Mouse (Mus musculus): Measurements from ENCODE around the gene Usmg5.
"Not testable (repeated sequence)": the region's sequence is repeated elsewhere in the genome, so short reads cannot be mapped to it uniquely, and the experiment has no call there.

The Usmg5 gene

GRCm38 (mm10) chr19:47090550-47091156 lies at the start of gene Usmg5, which contains the start of gene Pdcd11:
Gene Usmg5 (minus strand): TSS chr19:47090647.
Gene Pdcd11 (plus strand): TSS chr19:47090768.
- DNase-seq, result peak; percentile 100

- DNase-seq, result not testable (repeated sequence)
Observed at GRCm38 (mm10) chr19:47139611-47140010, 49.2 kb upstream of the Usmg5 start.

GRCm38 (mm10) chr19:47137771-47138421 lies 47.4 kb upstream of the Usmg5 start, which contains the start of gene Calhm2:
Gene Calhm2 (minus strand): TSS chr19:47138294.
- DNase-seq, result peak; percentile 98

GRCm38 (mm10) chr19:47137051-47137581 lies 46.7 kb upstream of the Usmg5 start:
- DNase-seq, result peak; percentile 98

- peak; percentile 92 for DNase-seq
Observed at GRCm38 (mm10) chr19:47136170-47136569, 45.7 kb upstream of the Usmg5 start.

GRCm38 (mm10) chr19:47135568-47135967 lies 45.1 kb upstream of the Usmg5 start:
- peak; percentile 93 for DNase-seq

- peak; percentile 96 for DNase-seq
Observed at GRCm38 (mm10) chr19:47133161-47133560, 42.7 kb upstream of the Usmg5 start.

- peak; percentile 72 for DNase-seq
Observed at GRCm38 (mm10) chr19:47130551-47131125, 40.2 kb upstream of the Usmg5 start.

- DNase-seq, result peak; percentile 75
Observed at GRCm38 (mm10) chr19:47128835-47129234, 38.4 kb upstream of the Usmg5 start.

- DNase-seq, result peak; percentile 84
Observed at GRCm38 (mm10) chr19:47128164-47128563, 37.7 kb upstream of the Usmg5 start.

- DNase-seq, result no peak
Observed at GRCm38 (mm10) chr19:47122802-47123201, 32.4 kb upstream of the Usmg5 start.

GRCm38 (mm10) chr19:47121054-47121453 lies 30.6 kb upstream of the Usmg5 start:
- DNase-seq, result no peak

- no peak for DNase-seq
Observed at GRCm38 (mm10) chr19:47118634-47119033, 28.2 kb upstream of the Usmg5 start.

GRCm38 (mm10) chr19:47104641-47105271 lies 14.3 kb upstream of the Usmg5 start:
- DNase-seq, result no peak

- no peak for DNase-seq
Observed at GRCm38 (mm10) chr19:47101080-47101479, 10.6 kb upstream of the Usmg5 start.

- peak; percentile 74 for DNase-seq
Observed at GRCm38 (mm10) chr19:47089718-47090525, 525 bp downstream of the Usmg5 start.

- peak; percentile 79 for DNase-seq
Observed at GRCm38 (mm10) chr19:47088226-47088625, 2.2 kb downstream of the Usmg5 start.

GRCm38 (mm10) chr19:47067924-47068611 lies 22.4 kb downstream of the Usmg5 start:
- DNase-seq, result peak; percentile 98

GRCm38 (mm10) chr19:47067096-47067882 lies 23.2 kb downstream of the Usmg5 start, which contains the start of gene Taf5:
Gene Taf5 (plus strand): TSS chr19:47067746.
- DNase-seq, result peak; percentile 100

GRCm38 (mm10) chr19:47065860-47066259 lies 24.6 kb downstream of the Usmg5 start:
- DNase-seq, result no peak

GRCm38 (mm10) chr19:47057684-47058083 lies 32.8 kb downstream of the Usmg5 start:
- no peak for DNase-seq

Measured in heart, adult 11 months (tissue).